Mouse (Mus musculus) megakaryocyte progenitor cell, adult 5-6 weeks (primary cell): ENCODE results near the gene Otos. TPM values are rescaled to one million over a fixed set of nuclear protein-coding genes. Genes with fewer than 3 reads are reported as not detected.

Source experiments
- ATAC-seq: replicated peaks from 2 replicates; pipeline ENCODE4 v1.8.0; 2016; ENCODE audit warnings: mild to moderate bottlenecking, moderate TSS enrichment, inconsistent platforms; ENCODE audit not compliant: poor library complexity
- total RNA-seq, 2 experiments: library from RNA; stranded (forward) in 1 of 2; stranded (reverse) in 1 of 2; fragments of 157-497, 149-512 nt in 1 of 2; fragments of 200-1000 nt in 1 of 2; gene quantifications; 2 replicates each; pipeline versions ENCODE4 v1.2.3 to v1.2.4; 2015 to 2017

Otos gene
- total RNA-seq, 2 experiments from 2014 or later = 2.4 to 5.0 TPM

DNA sequence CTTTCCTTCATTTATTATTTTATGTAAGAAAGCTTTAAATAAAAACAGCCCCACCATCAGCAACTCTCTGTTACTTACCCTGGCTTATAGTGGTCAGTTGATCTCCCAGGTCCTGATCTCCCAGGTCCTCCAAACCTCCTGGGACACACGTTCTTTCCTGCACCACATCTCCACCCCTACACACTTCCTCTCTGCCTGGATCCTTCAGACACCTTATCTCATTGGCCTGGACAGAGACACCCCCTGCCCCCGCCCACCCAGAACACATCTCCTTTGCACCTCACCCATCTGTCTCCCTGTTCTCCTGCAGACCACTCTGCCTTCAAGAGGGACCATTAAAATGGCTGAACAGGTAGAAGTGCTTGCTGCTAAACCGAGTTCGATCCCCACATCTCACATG is 1.6 kb downstream of the Otos start:
- no peak for ATAC-seq

DNA sequence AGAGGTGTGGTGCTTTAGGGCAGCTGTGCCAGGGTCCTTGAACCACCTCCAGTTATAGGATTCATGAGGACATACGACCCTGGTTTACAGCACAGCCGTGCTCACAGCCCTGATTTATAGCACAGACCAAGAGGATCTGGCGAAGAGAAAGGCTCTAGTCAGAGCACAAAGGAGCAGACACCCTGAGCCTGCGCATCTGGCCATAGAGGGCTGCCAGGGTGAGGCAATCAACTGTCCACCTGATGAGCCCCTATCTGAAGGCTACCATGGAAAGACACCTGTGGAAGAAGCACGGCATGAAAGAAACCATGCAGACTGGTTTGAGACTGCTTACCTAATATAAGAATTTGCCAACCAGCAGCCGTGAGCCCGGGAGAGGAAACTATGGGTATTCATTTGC is 2.0 kb downstream of the Otos start:
- ATAC-seq = no peak

DNA sequence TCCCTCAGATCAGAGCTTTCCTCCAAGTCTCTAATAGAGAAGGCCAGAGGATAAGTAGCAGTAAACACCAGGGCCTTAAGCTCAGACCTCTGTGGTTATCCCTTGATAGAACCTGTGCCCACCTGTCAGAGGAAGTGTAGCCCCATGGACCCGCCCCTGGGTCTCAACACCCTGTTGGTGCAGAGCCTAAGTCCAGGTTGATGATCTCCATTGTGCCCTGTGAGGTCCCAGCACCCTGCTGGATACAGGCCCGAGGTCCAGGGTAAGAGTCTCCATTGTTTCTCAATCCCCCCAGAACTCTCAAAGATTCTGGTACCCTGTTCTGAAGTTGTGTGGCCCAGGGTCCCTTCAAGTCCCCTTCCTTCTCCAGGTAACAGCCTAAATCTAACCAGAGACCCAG is 2.5 kb downstream of the Otos start:
- ATAC-seq = no peak

DNA sequence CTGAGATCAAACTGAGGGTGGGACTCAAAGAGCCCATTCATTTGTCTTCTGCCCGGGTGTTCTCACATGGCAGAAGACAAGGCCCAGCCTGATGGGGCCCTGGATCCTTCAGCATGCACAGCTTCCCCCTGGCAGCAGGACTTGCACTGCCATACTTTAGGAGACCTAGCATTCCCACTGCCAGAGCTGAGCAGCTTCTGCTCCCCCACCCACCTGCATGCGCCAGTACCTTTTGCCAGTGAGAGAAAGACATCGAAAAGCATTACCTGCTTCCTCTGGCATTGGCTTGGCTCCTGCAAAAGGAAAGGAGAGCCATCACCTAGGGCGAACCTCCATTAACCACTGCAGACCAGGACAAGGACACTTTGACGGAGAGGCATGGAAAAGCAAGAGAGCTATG is 3.7 kb downstream of the Otos start:
- ATAC-seq = no peak

DNA sequence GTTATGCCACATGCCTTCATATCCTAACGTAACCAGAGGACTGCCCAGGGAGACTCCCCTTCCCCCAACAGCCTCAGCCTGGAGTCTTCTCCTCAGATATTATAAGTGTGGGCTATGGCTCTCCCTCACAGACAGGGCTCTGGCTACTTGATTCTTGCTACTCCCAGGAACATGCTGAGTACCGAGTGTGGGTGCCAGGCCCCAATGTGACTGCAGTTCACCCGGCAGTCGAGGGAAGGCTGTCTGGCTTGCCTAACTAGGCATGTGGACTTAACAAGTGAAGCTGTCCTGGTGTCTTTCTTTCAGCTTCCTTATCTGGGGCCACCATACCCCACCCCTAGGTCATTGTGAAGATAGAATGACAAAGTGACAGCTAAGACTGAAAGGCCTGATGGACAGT is 5.0 kb downstream of the Otos start:
- ATAC-seq = no peak

DNA sequence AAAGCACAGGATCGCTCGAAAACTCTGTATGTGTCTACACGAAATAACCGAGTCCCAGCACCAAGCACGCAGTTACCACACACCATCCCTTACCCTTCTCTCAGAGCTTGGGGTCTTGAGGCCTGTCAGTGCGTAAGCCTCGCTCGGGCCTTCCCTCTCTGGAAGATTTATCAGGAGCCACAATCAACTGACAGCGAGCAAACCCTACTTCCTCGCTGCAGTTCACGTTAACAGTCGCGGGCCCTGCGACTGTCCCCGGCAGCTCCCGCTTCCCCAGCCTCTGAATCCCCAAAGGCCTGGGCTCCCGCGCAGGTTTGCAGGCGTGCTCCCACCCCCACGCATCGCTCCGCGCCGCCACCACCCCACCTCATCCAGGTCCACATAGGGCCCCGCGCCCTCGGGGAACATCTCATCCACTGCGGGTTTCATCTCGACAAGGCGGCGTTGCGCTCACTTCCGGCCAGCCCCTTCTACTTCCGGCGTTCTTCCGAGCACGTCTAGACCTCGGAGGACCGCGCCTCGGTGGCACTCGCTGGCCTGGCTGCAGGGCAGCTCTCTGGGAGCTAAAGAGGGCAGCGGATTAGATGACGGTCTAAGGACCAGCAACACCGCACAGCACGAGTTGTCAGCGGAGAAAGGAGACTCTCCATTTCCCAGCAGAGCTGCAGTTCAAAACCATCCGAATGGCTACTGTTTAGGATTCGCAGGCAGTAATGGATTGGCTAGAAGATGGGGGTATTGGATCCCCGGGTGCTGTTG is 6.9 kb downstream of the Otos start, which contains the start of gene Cops9:
Gene Cops9, minus strand, starts transcription at position 472 of the 759 bp plus-strand sequence.
- peak; percentile 92 for ATAC-seq

DNA sequence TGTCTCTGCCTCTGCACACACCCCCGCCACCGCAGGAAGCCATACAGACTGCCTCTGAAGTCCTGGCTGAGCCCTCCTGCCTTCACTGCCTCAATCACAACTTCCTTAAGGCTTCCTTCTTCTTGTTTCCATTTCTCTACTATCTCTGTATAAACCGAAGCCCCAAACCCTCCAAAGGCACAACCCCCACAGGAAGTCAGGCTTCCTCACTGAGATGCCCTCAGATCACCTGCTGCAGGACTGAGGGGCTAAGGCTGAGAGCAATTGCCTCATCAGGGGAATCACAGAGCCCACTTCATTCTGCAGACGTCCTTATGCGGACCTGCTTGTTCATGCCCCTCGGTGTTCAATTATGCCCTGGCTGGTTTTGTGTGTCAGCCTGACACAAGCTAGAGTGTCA is 8.2 kb downstream of the Otos start:
- ATAC-seq = no peak; the same call in 1 of the 2 replicates

DNA sequence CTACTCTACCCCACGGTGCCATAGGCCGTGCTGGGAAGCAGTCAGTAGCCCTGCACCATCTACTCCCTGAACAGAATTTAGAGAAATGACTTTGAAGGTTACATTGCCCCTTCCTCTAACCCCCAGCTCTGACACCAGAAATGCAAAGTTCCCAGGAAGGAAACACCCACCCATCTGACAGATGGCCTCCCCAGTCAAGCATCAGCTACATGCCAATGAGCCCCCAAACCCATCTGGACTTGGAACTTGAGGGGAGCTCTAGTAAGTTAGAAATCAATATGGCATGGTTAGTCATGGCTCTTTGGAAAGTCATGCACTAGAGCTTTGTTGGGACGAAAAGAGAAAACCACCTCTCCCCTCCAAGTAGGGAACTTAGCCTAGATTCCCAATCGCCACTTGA is 9.9 kb downstream of the Otos start:
- ATAC-seq = no peak

DNA sequence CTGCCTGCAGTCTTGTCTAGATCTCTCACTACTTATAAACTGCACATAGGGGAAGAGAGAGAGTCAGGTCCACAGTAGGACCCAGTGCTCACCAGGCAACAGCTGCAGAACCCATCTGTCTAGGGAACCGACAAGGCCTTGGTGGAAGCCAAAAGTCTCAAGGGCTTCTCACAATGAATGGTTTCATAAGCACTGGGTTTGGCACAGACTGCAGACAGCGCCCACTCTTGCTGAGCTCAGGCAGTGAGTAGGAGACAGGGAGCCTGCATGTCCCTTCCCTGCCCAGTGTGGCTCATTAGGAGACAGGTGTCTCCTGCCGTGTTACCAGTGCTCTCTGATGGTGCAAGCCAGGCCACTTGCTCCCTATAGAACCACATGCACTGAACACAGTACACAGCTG is 10.5 kb downstream of the Otos start:
- ATAC-seq = no peak

DNA sequence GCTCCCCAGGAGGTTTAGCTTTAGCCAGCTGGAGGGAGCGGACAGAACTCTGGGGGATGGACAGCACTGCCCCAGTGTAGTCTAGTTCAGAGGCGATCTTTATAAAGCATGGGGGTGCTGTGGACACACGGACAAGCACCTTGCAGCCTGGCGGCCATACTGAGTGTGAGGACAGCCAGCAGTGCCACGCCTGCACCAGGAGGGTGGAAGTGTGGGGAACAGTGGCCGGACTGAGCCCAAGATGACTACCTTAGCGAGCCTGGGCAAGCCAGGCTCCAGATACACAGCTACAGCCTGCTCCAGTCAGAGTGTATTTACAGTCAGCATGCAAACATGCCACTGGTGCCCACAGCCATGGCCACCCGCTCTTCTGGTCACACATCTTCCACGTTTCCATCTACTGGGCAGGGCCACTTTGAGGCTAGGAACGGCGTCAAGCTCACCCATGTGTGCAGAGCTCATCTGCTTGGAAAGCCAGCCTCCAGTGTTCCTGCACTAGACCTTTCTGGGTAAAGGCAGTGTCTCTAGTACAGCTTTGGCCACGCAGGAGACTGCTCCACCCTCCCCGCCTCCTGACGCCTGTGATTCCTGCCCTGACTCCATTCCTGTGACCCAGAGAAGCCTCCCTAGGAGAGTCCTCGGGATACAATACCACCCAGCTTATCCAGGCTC is 11.0 kb downstream of the Otos start:
- no peak for ATAC-seq

DNA sequence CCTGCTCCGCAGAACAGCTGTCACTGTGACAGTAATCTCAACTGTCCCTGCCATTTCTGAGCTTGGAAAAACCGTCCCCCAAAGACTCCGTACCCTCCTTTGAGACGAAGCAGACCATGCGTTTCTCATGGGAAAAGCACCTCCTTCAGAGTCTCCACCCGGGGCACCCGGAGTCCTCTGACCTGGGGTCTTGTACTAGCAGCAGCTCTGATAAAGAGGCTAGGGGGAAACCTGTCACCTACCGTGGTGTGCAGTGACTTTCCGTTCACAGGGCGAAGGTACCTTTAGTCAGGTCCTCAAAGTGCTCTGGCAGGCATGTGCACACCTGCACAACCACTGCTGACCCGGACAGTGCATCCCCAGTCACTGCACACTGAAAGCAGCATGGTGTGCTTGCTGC is 12.0 kb downstream of the Otos start:
- no peak for ATAC-seq

DNA sequence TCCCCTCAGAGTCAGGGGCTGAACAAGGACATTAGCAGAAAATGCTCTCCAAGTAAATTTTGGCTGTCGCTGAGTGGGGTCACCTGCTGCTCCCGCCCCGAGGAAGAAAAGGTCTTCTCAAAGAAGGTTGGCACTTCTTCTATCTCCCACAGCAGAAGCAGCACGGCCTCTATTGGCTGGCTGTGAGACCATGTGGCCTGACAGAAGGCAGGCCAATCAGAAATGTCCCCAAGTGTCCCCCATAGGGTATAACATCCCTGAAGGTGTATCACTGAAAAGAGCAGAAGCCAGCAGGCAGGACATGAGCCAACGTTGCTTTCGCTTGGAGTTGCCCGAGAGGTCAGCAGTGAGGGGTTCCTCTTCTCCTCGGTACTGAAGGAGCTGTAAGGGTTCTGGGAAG is 12.6 kb downstream of the Otos start:
- ATAC-seq = no peak

DNA sequence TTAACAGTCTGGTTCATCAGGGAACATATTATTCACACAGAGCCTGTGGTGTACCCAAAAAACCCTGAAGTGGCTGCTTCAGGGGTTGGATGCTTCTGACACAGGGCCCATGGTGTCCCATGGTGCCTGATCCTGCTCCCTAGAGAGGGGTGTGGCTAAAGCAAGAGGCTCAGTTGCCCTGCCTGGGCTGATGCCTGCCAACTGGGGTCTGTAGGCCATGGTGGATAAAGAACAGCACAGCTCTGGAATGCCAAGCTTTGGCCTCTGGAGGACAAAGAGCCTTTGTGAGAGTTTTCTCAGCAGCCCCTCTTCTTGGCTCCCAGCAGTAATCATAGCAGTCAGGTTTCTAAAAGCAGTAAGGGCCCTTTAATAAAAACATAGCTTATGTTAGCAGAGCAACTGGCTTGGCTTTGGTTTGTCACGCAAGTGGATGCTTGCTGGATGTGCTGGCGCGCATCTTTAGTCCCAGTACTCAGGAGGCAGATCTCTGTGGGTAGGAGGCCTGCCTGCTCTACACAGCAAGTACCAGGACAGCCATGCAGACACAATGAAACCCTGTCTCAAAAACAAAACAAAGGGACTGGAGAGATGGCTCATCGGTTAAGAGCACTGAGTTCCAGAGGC is 13.6 kb downstream of the Otos start:
- no peak for ATAC-seq

DNA sequence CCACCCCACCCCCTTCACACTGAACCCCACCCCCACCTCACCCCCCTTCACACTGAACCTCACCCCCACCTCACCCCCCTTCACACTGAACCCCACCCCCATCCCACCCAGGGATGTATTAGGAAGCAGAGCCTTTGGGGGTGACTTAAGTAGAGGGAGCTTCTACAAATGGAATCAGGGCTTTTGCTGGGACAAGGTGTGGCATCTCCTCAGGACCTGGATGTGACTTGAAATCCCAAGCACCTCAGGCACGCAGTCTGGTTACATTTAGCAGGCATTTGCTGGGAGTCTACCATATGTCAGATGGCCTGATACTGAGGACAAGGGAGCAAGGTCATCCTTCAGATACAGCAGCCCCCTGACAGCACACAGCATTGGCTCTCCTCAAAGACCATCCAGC is 14.1 kb downstream of the Otos start:
- ATAC-seq = no peak

DNA sequence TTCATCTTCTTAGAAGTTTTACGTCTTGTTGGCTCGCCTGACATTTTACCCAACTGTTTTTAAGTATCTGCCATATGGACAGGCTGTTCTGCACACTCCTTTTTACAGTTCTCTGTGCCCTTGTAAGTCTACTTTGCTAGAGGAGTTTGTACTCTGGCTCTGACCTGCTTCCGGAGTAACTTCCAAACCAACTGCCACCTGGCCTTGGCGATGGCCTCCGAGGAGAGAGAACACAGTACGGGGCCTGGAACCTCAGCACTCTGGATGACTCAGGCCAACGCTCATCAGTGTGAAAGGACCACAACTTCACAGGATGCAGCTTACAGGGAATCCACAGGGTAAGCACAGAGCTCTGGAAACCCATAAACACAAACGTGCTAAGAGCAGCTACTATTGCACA is 14.9 kb downstream of the Otos start:
- ATAC-seq = no peak

DNA sequence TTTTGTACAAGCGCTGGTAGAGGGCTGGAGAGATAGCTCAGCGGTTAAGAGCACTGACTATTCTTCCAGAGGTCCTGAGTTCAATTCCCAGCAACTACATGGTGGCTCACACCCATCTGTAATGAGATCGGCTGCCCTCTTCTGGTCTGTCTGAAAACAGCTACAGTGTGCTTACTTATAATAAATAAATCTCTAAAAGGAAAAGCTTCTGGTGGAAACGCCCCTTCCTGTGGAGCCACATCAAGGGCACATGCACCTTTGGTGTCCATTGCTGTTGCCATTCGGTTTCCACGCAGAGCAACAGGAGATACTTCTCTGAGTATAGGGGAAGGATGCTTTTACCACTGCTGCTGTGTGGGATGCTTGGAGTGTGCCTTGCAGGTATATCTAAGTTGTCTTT is 15.7 kb downstream of the Otos start:
- no peak for ATAC-seq

DNA sequence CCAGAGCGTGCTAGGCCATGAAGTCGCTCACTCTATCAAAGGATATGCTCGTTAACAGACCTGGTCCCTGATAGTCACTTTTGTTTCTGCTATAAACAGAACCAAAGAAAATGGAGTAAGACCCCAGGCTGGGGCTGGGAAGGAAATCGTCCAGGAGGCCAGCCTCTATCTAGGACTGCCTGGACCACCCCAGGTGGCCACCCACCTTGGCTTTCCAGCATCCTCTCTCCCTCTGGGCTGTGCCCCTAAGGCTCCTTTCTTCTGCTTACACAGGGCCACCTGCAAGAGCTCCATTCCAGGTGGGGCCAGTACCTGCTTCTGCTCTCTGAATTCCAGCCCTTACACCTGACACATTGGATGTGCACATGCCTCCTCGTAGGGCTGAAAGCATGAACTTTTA is 16.4 kb downstream of the Otos start:
- ATAC-seq = no peak

DNA sequence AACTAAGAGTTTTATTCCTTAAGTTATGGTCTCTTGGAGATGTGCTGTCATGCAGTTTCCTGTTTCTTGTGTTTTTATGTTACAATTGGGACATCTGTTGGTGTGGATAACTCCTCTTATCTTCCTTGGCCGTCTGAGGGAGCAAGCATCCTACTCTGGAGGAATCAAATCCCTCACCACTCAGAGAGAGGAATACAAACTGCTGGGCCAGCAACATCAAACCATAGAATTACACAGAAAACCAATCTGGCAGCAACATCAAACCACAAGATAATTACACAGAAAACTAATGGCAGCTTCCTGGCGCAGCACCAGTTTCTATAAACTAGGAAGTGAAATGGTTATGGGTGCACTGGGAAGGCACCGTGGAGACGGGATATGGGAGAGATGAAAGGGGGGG is 20.4 kb downstream of the Otos start:
- 0 out of 2 replicates have a peak, but pooled peaks have one; percentile 23 for ATAC-seq

DNA sequence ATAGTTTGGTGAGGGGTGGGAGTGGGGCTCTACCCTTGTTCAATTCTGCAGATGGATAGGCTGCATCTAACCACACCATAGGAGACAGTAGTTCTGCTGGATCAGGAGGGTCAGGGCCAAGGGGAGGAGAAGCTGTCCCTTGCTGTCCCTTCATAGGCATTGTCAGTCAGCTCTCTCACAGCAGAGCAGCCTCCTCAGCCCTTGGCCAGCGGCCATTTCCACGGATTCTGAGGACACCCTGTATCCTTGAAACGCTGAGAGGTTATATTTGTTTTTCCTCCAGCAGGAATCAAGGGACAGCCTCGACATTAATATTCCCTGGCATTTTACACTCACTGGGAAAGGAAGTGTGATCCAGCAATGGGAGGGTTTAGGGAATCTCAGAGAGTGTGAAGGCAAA is 30.3 kb downstream of the Otos start:
- no peak for ATAC-seq

DNA sequence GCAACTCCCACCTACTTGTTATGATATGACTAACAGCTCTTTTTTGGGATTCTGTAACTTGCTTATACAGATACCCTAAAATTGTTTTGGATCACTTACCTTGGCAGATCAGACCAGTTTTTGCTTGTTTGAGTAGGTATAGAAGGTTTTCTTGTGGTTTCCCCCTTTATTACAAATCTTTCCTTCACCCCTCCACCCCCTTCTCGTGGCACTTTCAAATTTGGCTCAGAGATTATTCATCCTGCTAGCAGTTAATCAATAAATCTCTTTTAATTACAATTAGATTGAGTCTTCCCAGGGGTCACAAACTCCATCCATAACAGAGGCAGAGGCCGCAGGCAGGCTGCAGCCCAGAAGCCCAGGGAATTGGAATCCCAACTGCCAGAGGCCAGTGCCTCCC is 31.2 kb downstream of the Otos start, which contains the start of gene Olfr12:
Gene Olfr12, plus strand, starts transcription at position 301 of the 400 bp plus-strand sequence.
- no peak for ATAC-seq

DNA sequence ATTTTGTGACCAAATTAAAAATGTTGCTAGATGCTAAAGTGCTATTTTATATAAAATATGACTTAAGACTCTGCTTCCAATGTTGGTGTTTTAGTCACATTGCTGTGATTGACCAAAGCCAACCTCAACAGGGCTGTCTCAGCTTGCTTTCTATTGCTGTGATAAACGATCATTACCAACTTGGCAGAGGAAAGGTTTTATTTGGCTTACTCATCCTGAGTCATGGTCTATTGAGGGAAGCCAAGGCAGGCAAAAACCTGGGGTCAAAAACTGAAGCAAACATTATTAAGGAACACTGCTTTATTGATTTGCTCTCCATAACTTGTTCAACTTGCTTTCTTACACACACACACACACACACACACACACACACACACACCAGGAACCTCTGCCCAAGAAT is 32.6 kb downstream of the Otos start:
- ATAC-seq = no peak

DNA sequence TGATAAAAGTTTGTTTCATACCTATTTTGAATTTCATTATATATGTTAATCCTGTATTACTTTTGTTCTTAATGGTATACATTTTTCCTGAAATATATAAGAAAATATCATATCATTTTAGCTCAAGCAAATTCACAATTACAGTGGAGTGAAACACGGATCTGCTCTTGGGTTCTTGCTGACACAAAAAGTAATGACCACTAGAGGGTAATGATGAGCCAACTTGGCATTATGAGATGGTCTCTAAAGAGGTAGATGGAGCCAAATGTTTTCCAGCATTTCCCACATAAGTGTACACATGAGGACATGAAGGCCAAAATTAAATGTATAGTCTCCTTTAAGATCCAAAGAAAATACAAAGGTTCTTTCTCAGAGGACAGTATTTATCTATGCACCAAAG is 34.1 kb downstream of the Otos start:
- no peak for ATAC-seq
